Mouse (Mus musculus): ENCODE results near the gene Opn5. TPM values are rescaled to one million over a fixed set of nuclear protein-coding genes. Genes with fewer than 3 reads are reported as not detected.

Gene Opn5
- total RNA-seq, 2 experiments from 2014 or later: not detected

Other genes with a start within 250 kb of the Opn5 start
- gene Adgrf4, start 80.9 kb upstream of the Opn5 start, total RNA-seq (2021): under 1 TPM; 0.14 TPM
- under 1 TPM; 0.20 to 0.36 TPM for gene Adgrf2, start 130.8 kb upstream of the Opn5 start, total RNA-seq (2021)

Data from heart, postnatal 4 days (tissue).